Mouse (Mus musculus): ENCODE data around the gene Ift20.
"Not testable (repeated sequence)": the region's sequence is repeated elsewhere in the genome, so short reads cannot be mapped to it uniquely, and the experiment has no call there.

The Ift20 gene

DNA sequence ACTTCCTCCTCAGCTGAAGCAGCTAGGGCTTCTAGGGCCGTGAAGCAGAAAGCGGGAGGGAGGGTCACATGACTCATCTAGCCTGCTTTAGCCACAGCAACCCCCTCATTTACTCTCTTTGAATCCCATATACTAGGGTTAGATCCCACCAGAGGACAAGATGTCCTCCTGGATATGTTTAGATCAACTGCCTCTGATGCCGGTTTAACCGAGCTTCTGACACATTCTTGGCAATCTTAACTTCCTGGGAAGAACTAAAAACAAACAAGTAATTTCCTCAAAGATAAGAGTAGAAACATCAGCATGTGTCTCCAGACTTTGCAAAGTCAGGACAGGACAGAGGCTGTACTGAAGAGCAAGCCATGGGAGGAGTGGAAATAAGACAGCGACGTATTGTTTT, 30.6 kb downstream of the Ift20 start:
- DNase-seq (ENCODE audit: low read depth, low spot score): no peak

DNA sequence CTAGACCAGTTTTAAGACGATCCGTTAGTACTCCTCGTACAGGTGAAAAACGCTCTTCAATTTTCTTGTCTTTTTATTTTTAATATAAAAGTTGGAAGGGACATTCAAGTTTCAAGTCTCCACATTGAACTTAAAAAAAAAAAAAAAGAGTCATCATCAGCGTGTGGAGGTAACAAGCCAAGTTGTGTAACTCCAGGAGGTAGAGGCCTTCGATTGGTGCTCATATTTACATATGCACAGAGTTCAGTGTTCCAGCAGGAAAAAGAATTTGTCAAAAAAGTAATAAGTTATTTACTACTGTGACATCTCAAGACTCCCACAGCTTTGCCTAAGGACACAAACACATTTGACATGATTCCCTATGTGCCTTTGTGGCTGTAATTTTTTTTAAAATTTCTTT, 31.5 kb downstream of the Ift20 start:
- no peak for DNase-seq (ENCODE audit: low read depth, low spot score)

DNA sequence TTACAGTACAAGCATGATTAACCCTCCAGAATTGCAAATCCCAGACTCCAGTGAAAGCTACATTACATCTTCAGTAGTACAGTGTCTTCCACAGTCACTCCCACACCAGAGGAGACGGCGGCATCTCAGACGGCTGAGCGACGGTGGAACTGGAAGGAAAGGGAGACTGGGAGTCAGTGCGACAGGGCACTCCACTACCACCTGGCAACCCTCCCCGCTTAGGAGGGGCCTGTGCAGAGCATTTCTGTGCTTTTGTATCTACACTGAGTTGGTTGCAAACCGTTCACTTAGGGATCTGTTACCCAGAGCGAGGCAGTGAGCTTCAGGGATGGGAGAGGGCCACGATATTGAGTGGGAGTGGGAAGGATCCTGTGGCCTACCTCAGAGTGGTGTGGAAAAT, 32.7 kb downstream of the Ift20 start:
- no peak for DNase-seq (ENCODE audit: low read depth, low spot score)

DNA sequence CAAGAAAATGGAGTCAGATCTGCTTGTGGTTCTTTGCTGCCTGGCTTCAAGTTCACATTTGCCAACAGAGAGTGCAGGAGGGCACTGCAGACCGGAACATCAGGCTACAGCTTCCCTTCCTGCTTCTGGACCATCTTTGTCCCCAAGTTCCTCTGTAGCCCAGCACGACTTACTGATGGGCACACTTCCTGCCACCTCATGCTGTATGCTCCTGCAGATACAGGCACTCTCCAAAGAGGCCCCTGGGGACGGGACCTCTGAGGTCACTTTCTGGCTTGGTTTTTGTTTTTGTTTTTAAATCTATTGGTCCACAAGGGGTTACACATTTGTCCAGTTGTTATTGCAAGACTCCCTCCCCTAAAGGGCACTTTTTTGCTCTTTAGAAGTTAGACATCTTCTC, 33.6 kb downstream of the Ift20 start:
- DNase-seq (ENCODE audit: low read depth, low spot score): no peak

DNA sequence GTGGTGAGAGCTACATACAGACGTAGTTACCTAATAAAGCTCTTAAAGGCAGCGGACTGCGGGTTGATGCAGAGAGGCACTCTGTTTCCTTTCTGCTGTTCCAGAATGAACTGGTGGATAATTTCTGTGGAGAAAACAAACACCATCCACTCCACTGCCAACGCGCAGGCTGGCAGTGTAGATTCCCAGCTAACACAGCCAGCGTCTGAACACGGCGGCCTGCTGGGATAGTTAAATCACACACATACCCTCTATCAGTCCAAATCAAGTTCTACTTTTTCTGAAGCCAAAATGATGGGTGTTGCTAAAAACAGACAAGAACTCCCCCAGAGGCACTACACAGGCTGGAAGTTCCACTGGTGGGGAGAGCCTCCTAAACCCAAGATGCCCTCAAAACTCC, 35.3 kb downstream of the Ift20 start:
- no peak for DNase-seq (ENCODE audit: low read depth, low spot score)

DNA sequence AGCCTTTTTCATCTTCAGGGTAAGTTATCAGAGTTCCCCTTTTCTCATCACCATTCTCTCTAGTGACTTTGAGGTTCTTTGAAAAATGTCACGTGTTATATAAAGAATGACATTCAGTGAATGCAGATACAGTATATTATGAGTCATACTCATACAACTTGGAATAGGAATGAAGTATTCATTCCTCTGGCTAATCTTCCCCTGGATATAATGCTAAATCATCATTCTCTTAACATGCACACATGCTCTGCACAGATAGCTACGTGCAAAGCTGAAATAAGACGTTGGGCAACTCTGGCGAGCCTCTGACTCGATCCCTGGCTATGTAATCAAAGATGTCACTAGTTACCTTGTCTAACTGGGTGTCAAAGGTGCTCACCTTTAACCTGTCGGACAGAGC, 35.7 kb downstream of the Ift20 start:
- no peak for DNase-seq (ENCODE audit: low read depth, low spot score)

DNA sequence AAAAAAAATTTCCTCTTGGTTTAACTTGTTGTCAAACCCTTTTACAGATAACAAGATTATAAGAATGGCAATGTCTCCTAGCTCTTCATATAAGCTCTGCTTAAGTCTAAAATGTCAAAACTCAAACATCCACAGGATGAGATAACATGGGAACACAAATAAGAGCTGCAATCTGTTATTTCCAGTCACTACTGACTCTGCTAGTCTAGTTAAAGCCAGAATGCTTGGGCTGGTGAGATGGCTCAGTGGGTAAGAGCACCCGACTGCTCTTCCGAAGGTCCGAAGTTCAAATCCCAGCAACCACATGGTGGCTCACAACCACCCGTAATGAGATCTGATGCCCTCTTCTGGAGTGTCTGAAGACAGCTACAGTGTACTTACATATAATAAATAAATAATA, 37.9 kb downstream of the Ift20 start:
- not testable (repeated sequence) for DNase-seq (ENCODE audit: low read depth, low spot score)

DNA sequence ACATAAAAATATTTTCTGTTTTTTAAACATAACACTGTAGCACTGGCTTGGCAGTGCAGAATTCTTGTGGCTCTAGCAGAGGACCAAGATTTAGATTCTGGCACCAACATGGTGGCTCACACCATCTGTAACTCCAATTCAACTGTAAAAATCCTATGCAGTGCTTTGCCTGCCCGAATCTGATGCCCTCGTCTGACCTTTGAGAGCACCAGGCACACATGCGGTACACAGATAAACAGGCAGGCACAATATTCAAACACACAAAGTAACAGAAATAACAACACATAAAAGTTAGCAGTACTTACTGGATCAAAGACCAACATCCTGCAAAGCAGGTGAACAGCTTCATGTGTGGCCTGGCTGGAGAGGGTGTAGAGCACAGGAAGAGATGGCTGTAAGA, 38.4 kb downstream of the Ift20 start:
- no peak for DNase-seq (ENCODE audit: low read depth, low spot score)

DNA sequence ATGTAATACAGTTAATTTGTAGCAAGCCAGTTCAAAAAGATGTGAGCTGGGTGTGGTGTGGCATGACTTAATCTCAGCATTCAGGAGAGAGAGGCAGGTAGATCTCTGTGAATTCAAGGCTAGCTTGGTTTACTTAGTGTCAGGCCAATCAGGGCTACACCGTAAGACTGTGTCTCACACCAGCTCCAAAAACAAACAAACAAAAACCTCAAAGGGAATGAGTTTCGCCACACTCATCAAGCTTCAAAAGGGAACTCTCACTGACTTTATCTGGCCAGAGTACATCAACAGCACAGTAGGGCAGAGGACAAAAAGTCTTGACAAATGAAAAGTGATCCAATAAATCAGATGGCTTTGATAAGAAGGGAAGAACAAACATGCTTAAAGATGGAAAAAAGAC, 38.8 kb downstream of the Ift20 start:
- DNase-seq (ENCODE audit: low read depth, low spot score): no peak

DNA sequence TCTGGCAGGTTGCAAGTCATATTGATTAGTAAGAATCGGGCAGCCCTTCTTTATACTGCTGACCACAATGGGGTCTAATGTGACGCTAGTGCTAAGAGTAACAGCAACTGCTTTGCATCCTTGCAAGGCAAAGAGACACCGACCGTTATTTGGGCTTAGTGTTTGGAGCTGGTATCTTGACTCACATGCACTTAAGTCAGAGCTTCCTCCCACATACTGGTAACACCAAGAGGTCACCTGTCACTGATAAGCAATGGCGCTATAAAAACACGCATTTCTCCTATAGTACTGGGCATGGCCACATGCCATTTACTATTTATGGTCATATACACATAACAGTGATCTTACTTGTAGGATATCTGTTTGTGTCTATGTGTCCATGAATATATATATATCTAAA, 46.7 kb downstream of the Ift20 start:
- no peak for DNase-seq (ENCODE audit: low read depth, low spot score)

DNA sequence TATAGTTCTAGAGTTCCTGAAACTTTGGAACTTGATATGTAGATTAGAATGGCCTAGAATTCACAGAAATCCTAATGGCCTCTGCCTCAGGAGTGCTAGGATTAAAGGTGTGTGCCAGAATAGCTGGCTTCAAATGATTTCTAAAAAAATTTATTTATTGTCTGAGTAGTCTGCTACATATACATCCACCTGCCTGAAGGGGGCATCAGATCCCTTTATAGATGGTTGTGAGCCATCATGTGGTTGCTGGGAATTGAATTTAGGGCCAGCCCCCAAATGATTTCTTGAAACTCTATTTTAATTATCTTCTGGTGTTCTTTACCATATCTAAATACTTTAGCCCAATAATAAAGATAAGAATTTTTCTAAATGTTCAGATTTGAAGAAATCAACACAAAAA, 49.9 kb downstream of the Ift20 start:
- DNase-seq (ENCODE audit: low read depth, low spot score): no peak

DNA sequence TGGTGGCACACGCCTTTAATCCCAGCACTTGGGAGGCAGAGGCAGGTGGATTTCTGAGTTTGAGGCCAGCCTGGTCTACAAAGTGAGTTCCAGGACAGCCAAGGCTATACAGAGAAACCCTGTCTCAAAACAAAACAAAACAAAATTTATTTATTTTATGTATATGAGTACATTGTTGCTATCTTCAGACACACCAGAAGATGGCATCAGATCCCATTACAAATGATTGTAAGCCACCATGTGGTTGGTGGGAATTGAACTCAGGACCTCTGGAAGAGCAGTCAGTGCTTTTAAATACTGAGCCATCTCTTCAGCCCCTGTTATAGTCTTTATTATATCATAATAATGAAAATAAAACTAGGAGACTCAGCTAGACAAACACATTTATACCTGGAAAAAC, 51.5 kb downstream of the Ift20 start:
- not testable (repeated sequence) for DNase-seq (ENCODE audit: low read depth, low spot score)

All from embryo, embryonic 11.5 days (tissue).